Mouse (Mus musculus): Measurements from ENCODE around the gene Kat7. TPM values are rescaled to one million over a fixed set of nuclear protein-coding genes. Genes with fewer than 3 reads are reported as not detected.

The Kat7 gene
- polyA plus RNA-seq, 1 experiment: 11.7 TPM

DNA sequence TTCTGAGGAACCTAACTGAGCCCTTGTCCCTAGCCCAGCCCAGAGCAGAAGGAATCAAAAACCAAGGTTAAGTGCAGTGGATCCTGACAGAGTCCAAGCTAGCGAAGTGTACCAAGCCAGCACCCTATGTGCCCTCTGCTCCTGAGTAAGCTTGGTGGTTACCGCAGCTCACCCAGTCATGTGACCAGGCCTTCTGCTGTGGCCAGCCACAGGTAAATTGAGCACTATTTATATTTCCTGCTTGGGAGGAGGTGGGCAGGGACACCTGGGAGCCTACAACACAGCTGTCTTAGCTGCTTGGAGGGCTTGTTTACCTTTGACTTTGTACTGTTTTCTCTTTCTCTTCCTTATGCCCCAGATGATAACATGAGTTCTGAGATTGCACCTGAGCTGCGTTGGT lies 40.9 kb upstream of the Kat7 start:
- peaks cover 66% of the 10 kb centered on the region for H3K36me3 ChIP-seq (replicated peaks; ENCODE audit: low read length)
- peaks cover 37% of the 10 kb centered on the region for H3K4me1 ChIP-seq

GRCm38 (mm10) chr11:95350289-95350688 lies 40.2 kb upstream of the Kat7 start:
- no peak for TF ChIP-seq GATA1 (IDR thresholded peaks at IDR 0.05; ENCODE audit: borderline replicate concordance, low read length)
- TF ChIP-seq FLI1 (IDR thresholded peaks at IDR 0.05; ENCODE audit: low read length): no peak
- Histone ChIP-seq H3K27me3 (replicated peaks) (peaks cover 25% of the 10 kb centered on the region), H3K9me3 (no peaks in the 10 kb centered on the region), H3K4me1 (peaks cover 31% of the 10 kb centered on the region), H3K4me3 (replicated peaks) (no peak overlapping the region), H3K36me3 (replicated peaks; ENCODE audit: low read length) (peaks cover 70% of the 10 kb centered on the region)

More for the DNA sequence above, 40.9 kb upstream of the Kat7 start:
- Histone ChIP-seq H3K27me3 (replicated peaks) (peaks cover 30% of the 10 kb centered on the region), H3K4me3 (replicated peaks) (no peak overlapping the region), H3K9me3 (no peaks in the 10 kb centered on the region)
- TF ChIP-seq FLI1 (IDR thresholded peaks at IDR 0.05; ENCODE audit: low read length) (no peak), GATA1 (IDR thresholded peaks at IDR 0.05; ENCODE audit: borderline replicate concordance, low read length) (no peak)

DNA sequence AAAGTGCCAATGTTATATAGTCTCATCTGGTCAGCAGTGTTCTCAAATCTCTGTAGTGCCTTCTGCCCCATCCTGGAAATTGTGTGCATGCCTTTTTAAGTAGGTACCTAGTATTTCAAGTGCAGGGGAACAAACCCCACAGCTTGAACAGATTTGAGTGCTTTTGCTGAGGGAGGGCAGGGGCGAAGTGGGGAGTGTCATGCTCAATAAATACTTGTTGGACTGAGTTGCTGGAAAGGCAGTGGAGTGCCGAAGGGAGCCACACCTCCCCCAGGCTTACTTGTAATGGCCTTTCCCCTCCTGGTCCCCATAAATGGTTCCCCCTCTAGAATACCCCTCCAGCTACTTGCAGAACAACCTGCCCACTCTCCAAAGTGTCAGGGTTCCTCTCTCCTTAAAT lies 34.1 kb upstream of the Kat7 start:
- H3K27me3 ChIP-seq (replicated peaks): peaks cover 6% of the 10 kb centered on the region
- peaks cover 47% of the 10 kb centered on the region for H3K36me3 ChIP-seq (replicated peaks; ENCODE audit: low read length)
- peaks cover 52% of the 10 kb centered on the region for H3K4me1 ChIP-seq
- no peaks in the 10 kb centered on the region for H3K9me3 ChIP-seq
- no peak for TF ChIP-seq GATA1 (IDR thresholded peaks at IDR 0.05; ENCODE audit: borderline replicate concordance, low read length)
- TF ChIP-seq FLI1 (IDR thresholded peaks at IDR 0.05; ENCODE audit: low read length): no peak
- no peak overlapping the region for H3K4me3 ChIP-seq (replicated peaks)

DNA sequence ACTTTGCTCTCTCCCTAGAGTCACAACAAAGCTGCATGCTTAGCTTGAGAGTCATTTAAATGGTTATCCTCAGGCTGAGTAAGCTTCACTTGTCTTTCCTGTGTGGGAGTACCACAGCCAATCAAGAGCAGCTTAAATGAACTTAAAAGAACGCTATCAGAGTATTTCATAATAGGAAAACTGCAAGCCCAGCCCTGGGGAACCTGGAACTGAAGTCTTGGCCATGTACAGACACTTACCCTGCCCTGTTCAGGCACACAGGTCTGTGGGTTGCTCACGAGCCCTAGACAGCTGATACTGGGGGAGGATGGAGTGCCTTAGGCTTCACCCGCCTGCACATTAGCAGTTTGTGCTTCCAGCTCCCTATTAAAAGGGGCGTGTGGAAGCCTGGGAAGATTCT lies 33.1 kb upstream of the Kat7 start:
- H3K27me3 ChIP-seq (replicated peaks): peaks cover 5% of the 10 kb centered on the region
- peaks cover 38% of the 10 kb centered on the region for H3K36me3 ChIP-seq (replicated peaks; ENCODE audit: low read length)
- TF ChIP-seq FLI1 (IDR thresholded peaks at IDR 0.05; ENCODE audit: low read length) (no peak), GATA1 (IDR thresholded peaks at IDR 0.05; ENCODE audit: borderline replicate concordance, low read length) (no peak)
- H3K4me1 ChIP-seq: peaks cover 62% of the 10 kb centered on the region
- no peaks in the 10 kb centered on the region for H3K9me3 ChIP-seq
- H3K4me3 ChIP-seq (replicated peaks): no peak overlapping the region

GRCm38 (mm10) chr11:95340664-95341063 lies 30.6 kb upstream of the Kat7 start:
- H3K36me3 ChIP-seq (replicated peaks; ENCODE audit: low read length): peaks cover 16% of the 10 kb centered on the region
- peaks cover 81% of the 10 kb centered on the region for H3K4me1 ChIP-seq
- peaks cover 2% of the 10 kb centered on the region for H3K27me3 ChIP-seq (replicated peaks)
- no peak overlapping the region for H3K4me3 ChIP-seq (replicated peaks)
- no peak for TF ChIP-seq GATA1 (IDR thresholded peaks at IDR 0.05; ENCODE audit: borderline replicate concordance, low read length)
- no peak for TF ChIP-seq FLI1 (IDR thresholded peaks at IDR 0.05; ENCODE audit: low read length)
- no peaks in the 10 kb centered on the region for H3K9me3 ChIP-seq

DNA sequence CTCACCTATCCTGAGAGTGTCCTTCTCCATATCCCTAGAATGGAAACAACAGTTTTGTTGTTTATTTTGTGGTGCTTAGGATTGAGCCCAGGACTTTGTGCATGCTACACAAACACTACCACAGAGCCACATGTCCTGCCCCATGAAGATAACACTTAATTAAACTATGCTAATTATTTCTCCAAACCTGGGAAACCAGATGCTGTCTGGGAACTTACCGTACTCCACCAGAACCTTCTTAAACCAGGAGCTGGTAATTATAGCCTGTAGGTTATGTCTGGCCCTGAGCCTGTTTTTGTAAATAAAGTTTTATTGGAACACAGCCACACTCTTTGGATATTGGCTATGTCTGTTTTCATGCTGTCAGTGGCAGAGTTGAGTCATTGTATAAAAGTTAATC lies 30.2 kb upstream of the Kat7 start:
- Histone ChIP-seq H3K4me3 (replicated peaks) (no peak overlapping the region), H3K36me3 (replicated peaks; ENCODE audit: low read length) (peaks cover 12% of the 10 kb centered on the region), H3K9me3 (no peaks in the 10 kb centered on the region), H3K4me1 (peaks cover 83% of the 10 kb centered on the region), H3K27me3 (replicated peaks) (peaks cover 2% of the 10 kb centered on the region)
- TF ChIP-seq GATA1 (IDR thresholded peaks at IDR 0.05; ENCODE audit: borderline replicate concordance, low read length) (no peak), FLI1 (IDR thresholded peaks at IDR 0.05; ENCODE audit: low read length) (no peak)

GRCm38 (mm10) chr11:95339471-95340021 lies 29.5 kb upstream of the Kat7 start:
- Histone ChIP-seq H3K27me3 (replicated peaks) (no peaks in the 10 kb centered on the region), H3K4me1 (peaks cover 85% of the 10 kb centered on the region), H3K36me3 (replicated peaks; ENCODE audit: low read length) (peaks cover 8% of the 10 kb centered on the region), H3K4me3 (replicated peaks) (peak overlapping the region; percentile 95), H3K9me3 (no peaks in the 10 kb centered on the region)
- TF ChIP-seq GATA1 (IDR thresholded peaks at IDR 0.05; ENCODE audit: borderline replicate concordance, low read length) (no peak), FLI1 (IDR thresholded peaks at IDR 0.05; ENCODE audit: low read length) (no peak)

- no peaks in the 10 kb centered on the region for H3K9me3 ChIP-seq
- no peak for TF ChIP-seq FLI1 (IDR thresholded peaks at IDR 0.05; ENCODE audit: low read length)
- no peak for TF ChIP-seq GATA1 (IDR thresholded peaks at IDR 0.05; ENCODE audit: borderline replicate concordance, low read length)
- peaks cover 83% of the 10 kb centered on the region for H3K4me1 ChIP-seq
- peak overlapping the region; percentile 95 for H3K4me3 ChIP-seq (replicated peaks)
- no peaks in the 10 kb centered on the region for H3K27me3 ChIP-seq (replicated peaks)
- H3K36me3 ChIP-seq (replicated peaks; ENCODE audit: low read length): peaks cover 2% of the 10 kb centered on the region
Observed at GRCm38 (mm10) chr11:95337846-95338342, 27.8 kb upstream of the Kat7 start.

GRCm38 (mm10) chr11:95337129-95337813 lies 27.2 kb upstream of the Kat7 start:
- H3K36me3 ChIP-seq (replicated peaks; ENCODE audit: low read length): peaks cover 2% of the 10 kb centered on the region
- H3K4me1 ChIP-seq: peaks cover 79% of the 10 kb centered on the region
- TF ChIP-seq GATA1 (IDR thresholded peaks at IDR 0.05; ENCODE audit: borderline replicate concordance, low read length) (no peak), FLI1 (IDR thresholded peaks at IDR 0.05; ENCODE audit: low read length) (no peak)
- peak overlapping the region; percentile 95 for H3K4me3 ChIP-seq (replicated peaks)
- no peaks in the 10 kb centered on the region for H3K27me3 ChIP-seq (replicated peaks)
- no peaks in the 10 kb centered on the region for H3K9me3 ChIP-seq

- H3K36me3 ChIP-seq (replicated peaks; ENCODE audit: low read length): peaks cover 2% of the 10 kb centered on the region
- no peak for TF ChIP-seq FLI1 (IDR thresholded peaks at IDR 0.05; ENCODE audit: low read length)
- no peak for TF ChIP-seq GATA1 (IDR thresholded peaks at IDR 0.05; ENCODE audit: borderline replicate concordance, low read length)
- H3K9me3 ChIP-seq: no peaks in the 10 kb centered on the region
- H3K4me1 ChIP-seq: peaks cover 83% of the 10 kb centered on the region
- H3K4me3 ChIP-seq (replicated peaks): peak within 1 kb of the TSS; percentile 95
- no peaks in the 10 kb centered on the region for H3K27me3 ChIP-seq (replicated peaks)
Observed at GRCm38 (mm10) chr11:95336568-95337128, 26.6 kb upstream of the Kat7 start, which contains the start of gene Fam117a. TSS of gene Fam117a (plus strand) at chr11:95337018.

Measured in megakaryocyte, embryonic 14.5 days (primary cell).